Mouse (Mus musculus) limb, embryonic 10.5 days (tissue): ENCODE results near the gene Klf6. TPM values are rescaled to one million over a fixed set of nuclear protein-coding genes. Genes with fewer than 3 reads are reported as not detected.

Experiments
- DNase-seq: peaks from one replicate; pipeline ENCODE4 v3.0.0-alpha.2; 2017; ENCODE audit warnings: low spot score
- H3K27ac ChIP-seq: fragments of 300-500 bp; sonication (generic); 2 replicates; pipeline ENCODE4 v1.5.1; 2016; ENCODE audit warnings: mild to moderate bottlenecking
- H3K27me3 ChIP-seq: fragments of 300-500 bp; sonication (generic); 2 replicates; pipeline ENCODE4 v1.6.1; 2016; ENCODE audit warnings: low read depth, mild to moderate bottlenecking; ENCODE audit not compliant: poor library complexity, severe bottlenecking
- H3K36me3 ChIP-seq: fragments of 300-500 bp; sonication (generic); 2 replicates; pipeline ENCODE4 v1.6.1; 2016; ENCODE audit warnings: mild to moderate bottlenecking, moderate library complexity
- H3K4me1 ChIP-seq: fragments of 300-500 bp; sonication (generic); 2 replicates; pipeline ENCODE4 v1.6.1; 2016
- H3K4me3 ChIP-seq: fragments of 300-500 bp; sonication (generic); 2 replicates; pipeline ENCODE4 v1.5.1; 2016; ENCODE audit warnings: mild to moderate bottlenecking, moderate library complexity
- H3K9me3 ChIP-seq: fragments of 300-500 bp; sonication (generic); replicated peaks from 2 replicates; pipeline ENCODE4 v1.6.1; 2016; ENCODE audit warnings: mild to moderate bottlenecking
- WGBS: fragments of 180-500 bp; shearing (Covaris S2); methylation state at CpG from one replicate; pipeline ENCODE4 v1.1.7; 2016; 5-methylcytosine and 5-hydroxymethylcytosine counted together
- microRNA-seq: library from miRNA; unstranded; fragments of <30 nt; microRNA quantifications from one replicate; pipeline ENCODE4, GENCODE M21; 2017
- polyA plus RNA-seq: library from polyadenylated mRNA; unstranded; fragments of >200 nt; fragmentation: Nextera tagmentation; extraction: Ambion mirVana; gene quantifications from 2 replicates; pipeline ENCODE4 v1.2.1, GENCODE M21; 2016

Gene Klf6
- polyA plus RNA-seq, 1 experiment from 2014 or later = 19.4 TPM

- DNase-seq = no peak
- H3K9me3 ChIP-seq = no peaks in the 10 kb centered on the region
- no peak overlapping the region for H3K27ac ChIP-seq
- no peaks in the 10 kb centered on the region for H3K36me3 ChIP-seq
- 0 out of 2 replicates have a peak, but pooled peaks cover 2% of the 10 kb centered on the region for H3K4me1 ChIP-seq
- no peak overlapping the region for H3K4me3 ChIP-seq
- 69% methylated on average over 3 of the region's 3 CpGs for WGBS
- no peaks in the 10 kb centered on the region for H3K27me3 ChIP-seq
Measured at GRCm38 (mm10) chr13:5890035-5890434, 28.8 kb downstream of the Klf6 start.

- no peak for DNase-seq
- Histone ChIP-seq H3K27ac (no peak overlapping the region), H3K9me3 (no peaks in the 10 kb centered on the region), H3K4me1 (peaks cover 2% of the 10 kb centered on the region; the same call in 1 of the 2 replicates), H3K4me3 (no peak overlapping the region), H3K27me3 (no peaks in the 10 kb centered on the region), H3K36me3 (no peaks in the 10 kb centered on the region)
- 83% methylated on average over 9 of the region's 9 CpGs for WGBS
Measured at GRCm38 (mm10) chr13:5892684-5893447, 31.6 kb downstream of the Klf6 start.

GRCm38 (mm10) chr13:5894910-5895309 lies 33.6 kb downstream of the Klf6 start:
- H3K36me3 ChIP-seq = no peaks in the 10 kb centered on the region
- H3K4me1 ChIP-seq = no peaks in the 10 kb centered on the region; the same call in 1 of the 2 replicates
- no peaks in the 10 kb centered on the region for H3K9me3 ChIP-seq
- 81% methylated on average over 3 of the region's 3 CpGs for WGBS
- no peak for DNase-seq
- no peak overlapping the region for H3K4me3 ChIP-seq
- no peaks in the 10 kb centered on the region for H3K27me3 ChIP-seq
- H3K27ac ChIP-seq = no peak overlapping the region

GRCm38 (mm10) chr13:5895851-5896250 lies 34.6 kb downstream of the Klf6 start:
- Histone ChIP-seq H3K27me3 (no peaks in the 10 kb centered on the region), H3K4me1 (no peaks in the 10 kb centered on the region; the same call in 1 of the 2 replicates), H3K36me3 (no peaks in the 10 kb centered on the region), H3K4me3 (no peak overlapping the region), H3K27ac (no peak overlapping the region), H3K9me3 (no peaks in the 10 kb centered on the region)
- no peak for DNase-seq
- WGBS = 80% methylated on average over 3 of the region's 3 CpGs

GRCm38 (mm10) chr13:5897176-5897959 lies 36.1 kb downstream of the Klf6 start:
- no peak overlapping the region for H3K4me3 ChIP-seq
- H3K27ac ChIP-seq = no peak overlapping the region
- DNase-seq = no peak
- H3K36me3 ChIP-seq = no peaks in the 10 kb centered on the region
- H3K4me1 ChIP-seq = no peaks in the 10 kb centered on the region; the same call in 1 of the 2 replicates
- H3K27me3 ChIP-seq = no peaks in the 10 kb centered on the region
- 61% methylated on average over 14 of the region's 14 CpGs for WGBS
- H3K9me3 ChIP-seq = no peaks in the 10 kb centered on the region

GRCm38 (mm10) chr13:5899021-5899420 lies 37.7 kb downstream of the Klf6 start:
- no peak for DNase-seq
- Histone ChIP-seq H3K36me3 (no peaks in the 10 kb centered on the region), H3K27ac (no peak overlapping the region), H3K9me3 (no peaks in the 10 kb centered on the region), H3K4me1 (no peaks in the 10 kb centered on the region; the same call in 1 of the 2 replicates), H3K27me3 (no peaks in the 10 kb centered on the region), H3K4me3 (no peak overlapping the region)
- WGBS = 83% methylated on average over 1 of the region's 1 CpGs

- no peaks in the 10 kb centered on the region; the same call in 1 of the 2 replicates for H3K4me1 ChIP-seq
- no peaks in the 10 kb centered on the region for H3K9me3 ChIP-seq
- H3K4me3 ChIP-seq = no peak overlapping the region
- 84% methylated on average over 3 of the region's 3 CpGs for WGBS
- no peak for DNase-seq
- H3K36me3 ChIP-seq = no peaks in the 10 kb centered on the region
- no peak overlapping the region for H3K27ac ChIP-seq
- H3K27me3 ChIP-seq = no peaks in the 10 kb centered on the region
Measured at GRCm38 (mm10) chr13:5899641-5900040, 38.4 kb downstream of the Klf6 start.

GRCm38 (mm10) chr13:5913201-5913600 lies 51.9 kb downstream of the Klf6 start:
- no peaks in the 10 kb centered on the region for H3K4me1 ChIP-seq
- no peaks in the 10 kb centered on the region for H3K27me3 ChIP-seq
- no peaks in the 10 kb centered on the region for H3K9me3 ChIP-seq
- no peak for DNase-seq
- H3K27ac ChIP-seq = no peak overlapping the region
- no peak overlapping the region for H3K4me3 ChIP-seq
- 71% methylated on average over 3 of the region's 3 CpGs for WGBS
- H3K36me3 ChIP-seq = no peaks in the 10 kb centered on the region

- no peaks in the 10 kb centered on the region for H3K36me3 ChIP-seq
- H3K9me3 ChIP-seq = no peaks in the 10 kb centered on the region
- no peak overlapping the region for H3K4me3 ChIP-seq
- no peak for DNase-seq
- no peaks in the 10 kb centered on the region for H3K27me3 ChIP-seq
- H3K27ac ChIP-seq = no peak overlapping the region
- no peaks in the 10 kb centered on the region for H3K4me1 ChIP-seq
Measured at GRCm38 (mm10) chr13:5917360-5917759, 56.1 kb downstream of the Klf6 start.

- Histone ChIP-seq H3K27me3 (no peaks in the 10 kb centered on the region), H3K4me3 (no peak overlapping the region), H3K27ac (no peak overlapping the region), H3K36me3 (no peaks in the 10 kb centered on the region), H3K9me3 (no peaks in the 10 kb centered on the region), H3K4me1 (no peaks in the 10 kb centered on the region)
- WGBS = 87% methylated on average over 4 of the region's 4 CpGs
- no peak for DNase-seq
Measured at GRCm38 (mm10) chr13:5919966-5920365, 58.7 kb downstream of the Klf6 start.

Small RNA genes within 50 kb of the gene (microRNA-seq; reads per million reads assigned to microRNA genes)
- gene Gm26043 = not detected
